Mouse (Mus musculus) heart, adult 18-20 months (tissue): ENCODE results near the gene Dusp13. TPM values are rescaled to one million over a fixed set of nuclear protein-coding genes. Genes with fewer than 3 reads are reported as not detected.

Source experiments
- DNase-seq, 2 experiments: peaks; one replicate each; pipeline ENCODE4 v3.0.0; 2021 to 2022; ENCODE audit warnings: mixed read lengths in 1 of 2
- total RNA-seq, 2 experiments: library from RNA; stranded (reverse); gene quantifications; 2 replicates each; pipeline ENCODE4 v1.2.3; 2021

Gene Dusp13
- total RNA-seq, 2 experiments from 2014 or later, result 0.59 to 1.5 TPM

DNA sequence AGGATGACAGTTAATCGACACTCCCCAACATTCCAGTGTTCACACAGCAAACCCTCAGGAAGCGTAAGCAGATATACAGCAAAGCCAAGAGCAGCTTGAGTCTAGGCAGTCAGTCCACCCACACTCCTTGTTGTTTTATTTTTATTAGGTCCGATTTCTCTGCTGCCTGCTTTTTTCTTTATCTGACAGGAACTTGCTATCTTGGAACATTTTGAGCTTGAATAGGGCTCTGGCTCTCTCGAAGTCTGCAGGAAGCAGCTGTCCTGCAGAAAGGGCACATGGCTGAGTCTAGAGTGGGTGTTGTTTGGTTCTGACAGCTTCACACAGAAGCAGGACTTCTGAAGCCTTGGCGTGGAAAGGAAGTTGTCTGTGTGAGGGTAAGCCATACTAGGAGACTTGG lies 47.7 kb downstream of the Dusp13 start:
- peak; percentile 48 to 72 for DNase-seq

GRCm38 (mm10) chr14:21702691-21703090 lies 48.3 kb downstream of the Dusp13 start:
- no peak for DNase-seq

GRCm38 (mm10) chr14:21696186-21696830 lies 54.7 kb downstream of the Dusp13 start:
- DNase-seq, result no peak

- DNase-seq, result no peak
Observed at GRCm38 (mm10) chr14:21695020-21695419, 56.0 kb downstream of the Dusp13 start.

DNA sequence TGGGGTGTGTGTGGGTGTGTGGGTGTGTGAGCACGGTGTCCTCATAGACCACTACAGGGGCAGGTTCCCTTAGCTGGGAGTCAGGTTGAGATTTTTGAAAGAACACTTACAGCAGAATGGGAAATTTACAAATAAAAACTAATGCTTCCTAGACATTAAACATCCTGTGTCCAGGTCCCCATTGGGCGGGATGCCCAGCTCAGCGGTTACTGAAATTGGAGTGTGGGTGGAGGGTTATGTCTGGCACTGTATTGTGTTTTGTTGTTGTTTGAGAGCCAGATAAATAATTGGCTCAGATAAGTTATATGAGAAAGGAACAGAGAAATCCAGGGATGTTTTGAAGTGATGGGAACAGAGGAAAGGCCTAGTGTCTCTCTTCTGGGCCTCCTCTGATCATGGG lies 59.9 kb downstream of the Dusp13 start:
- DNase-seq, result no peak

DNA sequence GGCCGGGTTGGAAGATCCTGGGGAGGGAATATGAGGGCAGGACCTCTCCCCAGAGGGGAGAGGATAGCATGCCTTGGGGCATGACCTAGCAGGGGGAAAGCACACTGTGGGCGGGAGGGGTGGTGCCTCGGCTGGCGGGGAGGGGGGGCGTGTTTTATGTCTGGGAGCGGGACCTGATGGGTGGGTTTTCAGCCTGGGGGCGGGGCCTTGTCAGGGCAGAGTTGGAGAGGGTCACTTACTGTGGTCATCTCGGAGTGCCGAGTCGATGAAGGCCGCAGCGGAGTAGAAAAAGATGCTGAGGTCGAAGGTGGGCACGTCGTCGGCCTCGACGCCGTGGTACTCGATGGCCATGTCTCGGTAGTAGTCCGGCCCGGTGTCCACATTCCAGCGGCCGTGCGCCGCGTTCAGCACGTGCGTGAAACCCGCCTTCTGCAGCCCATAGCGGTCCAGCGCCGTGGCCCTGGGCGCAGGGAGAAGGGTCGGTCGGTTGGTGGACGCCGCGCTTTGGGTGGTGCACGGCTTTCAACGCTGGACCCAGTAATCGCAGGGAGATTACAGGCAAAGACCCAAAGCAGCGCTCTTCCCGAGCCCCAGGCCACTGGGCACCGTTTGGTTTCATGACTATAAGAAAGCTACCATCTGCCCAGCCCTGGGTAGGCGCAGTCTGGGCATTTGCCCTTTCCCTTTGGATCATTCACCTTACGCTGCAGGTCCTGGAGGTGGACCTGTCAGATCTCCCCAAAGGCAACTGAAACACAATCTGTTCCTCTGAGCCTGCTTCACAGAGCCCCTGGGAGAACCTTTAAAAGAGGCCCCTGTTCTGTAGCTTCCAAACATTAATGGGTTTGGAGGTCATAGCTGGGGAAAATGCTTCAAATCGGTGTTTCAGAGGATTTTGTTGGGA lies 64.4 kb downstream of the Dusp13 start:
- DNase-seq, result no peak

DNA sequence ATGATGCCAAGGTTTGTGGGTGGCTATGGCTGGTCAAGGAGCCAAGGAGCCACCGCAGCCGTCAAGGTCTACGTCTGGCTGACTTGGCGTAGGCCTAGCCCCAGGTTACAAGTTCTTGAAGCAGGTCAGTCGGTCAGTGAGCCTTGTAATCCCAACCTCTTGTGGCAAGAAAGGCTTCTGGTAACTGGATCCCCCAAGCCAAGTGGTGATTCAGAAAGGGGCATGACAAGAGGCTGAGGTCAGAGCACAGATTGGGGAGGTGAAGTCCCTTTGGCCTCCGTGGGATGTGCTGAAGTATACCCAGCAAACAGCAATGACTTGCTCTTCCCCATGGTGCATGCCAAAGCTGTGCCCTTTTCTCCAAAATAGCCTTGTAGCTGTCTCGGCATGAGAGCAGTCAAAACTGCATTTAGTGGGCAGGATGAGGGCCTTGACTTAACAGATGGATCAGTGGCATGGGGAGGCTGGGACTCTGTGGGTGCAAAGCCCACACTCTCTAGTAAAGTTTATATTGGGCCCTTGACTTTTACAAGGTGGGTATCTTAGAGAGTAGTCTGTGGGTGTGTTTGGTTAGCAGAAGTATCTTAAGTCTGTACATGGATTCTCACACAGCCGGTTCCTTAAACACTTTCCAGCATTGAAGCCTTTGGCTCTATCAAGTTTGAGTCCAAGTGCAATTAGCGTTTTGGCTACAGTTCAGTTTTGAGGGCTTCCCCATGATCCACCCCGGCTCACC lies 65.4 kb downstream of the Dusp13 start:
- DNase-seq, result no peak

DNA sequence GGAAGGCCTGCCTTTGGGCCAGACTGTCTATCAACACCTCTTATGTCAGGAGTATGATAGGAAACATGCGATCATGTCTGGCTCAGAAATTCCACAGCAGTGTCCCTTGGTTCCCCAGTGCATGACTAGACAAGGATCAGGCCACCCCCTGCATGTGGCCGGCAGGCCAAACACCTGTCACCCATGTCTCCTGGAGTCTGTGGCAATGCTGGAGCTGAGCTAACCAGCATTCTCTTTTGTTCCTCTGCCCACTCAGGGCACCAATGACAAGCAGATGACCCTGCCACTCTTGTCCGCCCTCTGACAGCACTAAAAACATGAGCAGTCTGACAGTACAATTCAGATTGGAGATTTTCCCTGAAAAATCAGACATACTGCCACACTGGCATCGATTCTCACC lies 67.1 kb downstream of the Dusp13 start:
- DNase-seq, result no peak

Other genes starting within 250 kb of the Dusp13 start
- gene Dupd1, start 36.6 kb downstream of the Dusp13 start, total RNA-seq, result under 1 TPM; 0.22 to 0.26 TPM
- gene Samd8, start 650 bp downstream of the Dusp13 start, total RNA-seq, result 10 to 100 TPM; 30.7 to 33.5 TPM
- gene Vdac2, start 74.1 kb upstream of the Dusp13 start, total RNA-seq, result 100 to 1,000 TPM; 493 to 524 TPM
- gene Comtd1, start 97.8 kb upstream of the Dusp13 start, total RNA-seq, result 1 to 10 TPM; 8.1 to 8.4 TPM
- 1 to 10 TPM; 1.2 to 2.0 TPM for gene Zfp503, start 238.4 kb upstream of the Dusp13 start, total RNA-seq